ENCODE assay signal across 12 mouse cellular contexts in the genomic region with DNA sequence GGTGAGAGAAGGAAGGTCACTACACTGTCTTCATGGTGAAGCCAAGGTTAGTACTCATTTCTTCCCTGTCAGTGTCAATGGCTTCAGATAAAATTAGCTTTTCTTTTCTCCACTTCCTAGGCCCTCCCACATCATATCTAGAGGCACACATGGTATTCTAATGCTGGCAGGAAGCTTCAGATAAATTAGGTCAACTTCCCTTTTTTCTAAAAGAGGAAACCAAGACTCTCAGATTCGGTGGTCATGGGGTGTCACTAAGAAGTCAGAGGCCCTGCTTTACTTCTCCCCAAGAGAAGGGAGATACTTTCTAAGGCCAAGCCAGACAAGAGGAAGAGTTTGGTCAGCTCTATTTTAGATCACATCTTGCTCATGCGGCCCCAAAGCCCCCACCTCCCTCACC. TPM values are rescaled to one million over a fixed set of nuclear protein-coding genes. Genes with fewer than 3 reads are reported as not detected.
DNase-seq lines count a peak whose midpoint lies in the region; ATAC-seq and TF ChIP-seq lines count a peak whose summit lies in the region.
"Had no signal": no experiment of that assay in that cellular context is flagged by ENCODE, and none has a peak within 500 bp of the region (broad histone marks: within the 10 kb centered on the region; RNA-seq: fewer than 3 reads in every experiment).

No protein-coding gene starts in this region.

- no peak overlapping the region for H3K9ac ChIP-seq in heart, embryonic 15.5 days
- H3K9ac ChIP-seq: embryonic facial prominence, embryonic 15.5 days; hindbrain, embryonic 13.5 days had no signal

- no peaks in the 10 kb centered on the region for H3K36me3 ChIP-seq in kidney, adult 2 months (ENCODE audit: control insufficient read depth, insufficient read depth, low read length)
- H3K36me3 ChIP-seq in G1E (replicated peaks), result no peaks in the 10 kb centered on the region
- H3K36me3 ChIP-seq in heart, embryonic 15.5 days, result no peaks in the 10 kb centered on the region
- H3K36me3 ChIP-seq in megakaryocyte, embryonic 14.5 days (replicated peaks; ENCODE audit: low read length), result no peaks in the 10 kb centered on the region
- H3K36me3 ChIP-seq in embryonic facial prominence, embryonic 10.5 days (replicated peaks), result no peaks in the 10 kb centered on the region
- H3K36me3 ChIP-seq: embryonic facial prominence, embryonic 15.5 days; hindbrain, embryonic 13.5 days had no signal

- no peak overlapping the region for H3K4me3 ChIP-seq in kidney, adult 2 months (ENCODE audit: insufficient read depth, low read depth, low read length)
- no peak overlapping the region; the same call in 1 of the 2 replicates for H3K4me3 ChIP-seq in G1E (ENCODE audit: low read depth, low read length)
- no peak overlapping the region for H3K4me3 ChIP-seq in heart, embryonic 15.5 days
- H3K4me3 ChIP-seq in megakaryocyte, embryonic 14.5 days (replicated peaks), result peak overlapping the region; percentile 65
- no peak overlapping the region for H3K4me3 ChIP-seq in embryonic facial prominence, embryonic 10.5 days
- H3K4me3 ChIP-seq: embryonic facial prominence, embryonic 15.5 days; hindbrain, embryonic 13.5 days had no signal

- 65% methylated on average over 2 of the region's 2 CpGs for WGBS in kidney, adult 2 months
- WGBS in heart, embryonic 15.5 days, result 47% methylated on average over 2 of the region's 2 CpGs
- 82% methylated on average over 2 of the region's 2 CpGs for WGBS in embryonic facial prominence, embryonic 10.5 days

- H3K27ac ChIP-seq in kidney, adult 2 months (ENCODE audit: insufficient read depth, low read depth, low read length), result no peak overlapping the region; the same call in 1 of the 2 replicates
- peak overlapping the region; percentile 26 for H3K27ac ChIP-seq in heart, embryonic 15.5 days
- no peak overlapping the region for H3K27ac ChIP-seq in embryonic facial prominence, embryonic 10.5 days (replicated peaks)
- H3K27ac ChIP-seq: embryonic facial prominence, embryonic 15.5 days; hindbrain, embryonic 13.5 days had no signal

- no peaks in the 10 kb centered on the region for H3K9me3 ChIP-seq in G1E (replicated peaks)
- H3K9me3 ChIP-seq in heart, embryonic 15.5 days (replicated peaks), result no peaks in the 10 kb centered on the region
- H3K9me3 ChIP-seq in megakaryocyte, embryonic 14.5 days, result no peaks in the 10 kb centered on the region
- H3K9me3 ChIP-seq in embryonic facial prominence, embryonic 10.5 days, result no peaks in the 10 kb centered on the region
- H3K9me3 ChIP-seq: embryonic facial prominence, embryonic 15.5 days; hindbrain, embryonic 13.5 days had no signal

- ATAC-seq in G1E (ENCODE audit: extremely low read depth, insufficient number of reproducible peaks, low FRiP score, poor library complexity, severe bottlenecking), result peak; percentile 83
- no peak for ATAC-seq in heart, embryonic 15.5 days (replicated peaks; ENCODE audit: insufficient number of reproducible peaks, insufficient read depth, low FRiP score, low read depth)

- no peaks in the 10 kb centered on the region for H3K27me3 ChIP-seq in kidney, adult 2 months (replicated peaks; ENCODE audit: control insufficient read depth, insufficient read depth, low read length)
- peaks cover 13% of the 10 kb centered on the region for H3K27me3 ChIP-seq in G1E (ENCODE audit: insufficient read depth, low read length)
- H3K27me3 ChIP-seq in heart, embryonic 15.5 days, result no peaks in the 10 kb centered on the region
- H3K27me3 ChIP-seq in megakaryocyte, embryonic 14.5 days (replicated peaks), result peaks cover 33% of the 10 kb centered on the region
- H3K27me3 ChIP-seq in embryonic facial prominence, embryonic 10.5 days (replicated peaks; ENCODE audit: low read depth, poor library complexity, severe bottlenecking), result no peaks in the 10 kb centered on the region; the same call in 1 of the 2 replicates
- H3K27me3 ChIP-seq: embryonic facial prominence, embryonic 15.5 days; hindbrain, embryonic 13.5 days had no signal

- no peaks in the 10 kb centered on the region for H3K4me1 ChIP-seq in kidney, adult 2 months (ENCODE audit: control insufficient read depth, insufficient read depth, low read length)
- H3K4me1 ChIP-seq in G1E (ENCODE audit: insufficient read depth, low read depth, low read length), result peaks cover 47% of the 10 kb centered on the region
- no peaks in the 10 kb centered on the region for H3K4me1 ChIP-seq in heart, embryonic 15.5 days (replicated peaks)
- peaks cover 43% of the 10 kb centered on the region for H3K4me1 ChIP-seq in megakaryocyte, embryonic 14.5 days
- no peaks in the 10 kb centered on the region for H3K4me1 ChIP-seq in embryonic facial prominence, embryonic 10.5 days
- H3K4me1 ChIP-seq: embryonic facial prominence, embryonic 15.5 days; hindbrain, embryonic 13.5 days had no signal

- DNase-seq in kidney, adult 2 months, result peak; percentile 14
- no peak for DNase-seq in kidney, adult 18-20 months
- peak; percentile 76 for DNase-seq in G1E (ENCODE audit: low spot score)
- no peak for DNase-seq in cerebellum, adult 8-10 months
- DNase-seq in right cerebral cortex, postnatal 36 days (ENCODE audit: low spot score in 2 of 2), result no peak
- DNase-seq in embryonic facial prominence, embryonic 10.5 days (ENCODE audit: low spot score), result no peak

- no peak for TF ChIP-seq CTCF in kidney, adult 2 months (conservative IDR thresholded peaks at IDR 0.05; ENCODE audit: insufficient read depth, insufficient read length, low read depth, low read length)
- TF ChIP-seq CTCF in G1E (IDR thresholded peaks at IDR 0.05; ENCODE audit: low read depth, low read length), result no peak

- no peak for TF ChIP-seq POLR2A in kidney, adult 2 months (IDR thresholded peaks at IDR 0.05; ENCODE audit: low read depth, low read length)

- H3K4me2 ChIP-seq in heart, embryonic 15.5 days, result no peak overlapping the region
- H3K4me2 ChIP-seq: embryonic facial prominence, embryonic 15.5 days; hindbrain, embryonic 13.5 days had no signal

RNA-seq across cellular contexts. Expression of gene Cd200r3, which starts 19.3 kb away (rescaled TPM):
- 0.08 and 0.14 TPM in 2 replicates for polyA plus RNA-seq in kidney, adult 2 months (2012; rRNA removed)
- total RNA-seq in G1E (2014; fragmentation: Nextera tagmentation), result 10.5 and 12.6 TPM in 2 replicates
- 147 and 159 TPM in 2 replicates for total RNA-seq in G1E (2017)
- 0.06 and 0.11 TPM in 2 replicates for polyA plus RNA-seq in G1E (2012)
- polyA plus RNA-seq in heart, embryonic 15.5 days (2015; fragmentation: Nextera tagmentation; extraction: Ambion mirVana), result 0.34 and 0.44 TPM in 2 replicates
- polyA plus RNA-seq in megakaryocyte, embryonic 14.5 days (2012; ENCODE audit: insufficient read depth, low replicate concordance), result 0.02 TPM in 1 of 2 replicates, not detected in the other
- not detected in 2 replicates for polyA plus RNA-seq in embryonic facial prominence, embryonic 10.5 days (2016; fragmentation: Nextera tagmentation; extraction: Ambion mirVana)
- total RNA-seq: adrenal gland, postnatal 36 days; left cerebral cortex, adult 8-10 months had no signal
- polyA plus RNA-seq: hindbrain, embryonic 13.5 days had no signal

Comparison
In these comparisons a context has a peak if more than half of its experiments do, and no peak if none do; other contexts are left out.
1. DNase-seq: peak in kidney, adult 2 months (single experiment) and G1E (single experiment); none in kidney, adult 18-20 months (single experiment), cerebellum, adult 8-10 months (single experiment), right cerebral cortex, postnatal 36 days (0 of 2) and embryonic facial prominence, embryonic 10.5 days (single experiment).